Mouse (Mus musculus): Measurements from ENCODE around the gene Gpc6. TPM values are rescaled to one million over a fixed set of nuclear protein-coding genes. Genes with fewer than 3 reads are reported as not detected.
"Not testable (repeated sequence)": the region's sequence is repeated elsewhere in the genome, so short reads cannot be mapped to it uniquely, and the experiment has no call there.

Gpc6 gene
- polyA plus RNA-seq, 1 experiment, result 0.40 TPM

GRCm38 (mm10) chr14:117415045-117415444 is 489.9 kb downstream of the Gpc6 start:
- DNase-seq (ENCODE audit: low read depth, low spot score), result no peak

GRCm38 (mm10) chr14:117419561-117420218 is 494.6 kb downstream of the Gpc6 start:
- no peak for DNase-seq (ENCODE audit: low read depth, low spot score)
- WGBS, result 69% methylated on average over 6 of the region's 6 CpGs

- DNase-seq (ENCODE audit: low read depth, low spot score), result no peak
These were observed 496.1 kb downstream of the Gpc6 start for GRCm38 (mm10) chr14:117421170-117421569.

GRCm38 (mm10) chr14:117426116-117426515 is 501.0 kb downstream of the Gpc6 start:
- 73% methylated on average over 7 of the region's 7 CpGs for WGBS
- no peak for DNase-seq (ENCODE audit: low read depth, low spot score)

More at GRCm38 (mm10) chr14:117421170-117421569, 496.1 kb downstream of the Gpc6 start:
- WGBS, result 79% methylated on average over 3 of the region's 3 CpGs

GRCm38 (mm10) chr14:117427776-117428175 is 502.7 kb downstream of the Gpc6 start:
- DNase-seq (ENCODE audit: low read depth, low spot score), result no peak
- 55% methylated on average over 3 of the region's 3 CpGs for WGBS

- no peak for DNase-seq (ENCODE audit: low read depth, low spot score)
- 96% methylated on average over 13 of the region's 13 CpGs for WGBS
These were observed 510.6 kb downstream of the Gpc6 start for GRCm38 (mm10) chr14:117435739-117436138.

- DNase-seq (ENCODE audit: low read depth, low spot score), result not testable (repeated sequence)
- 96% methylated on average over 2 of the region's 2 CpGs for WGBS
These were observed 521.6 kb downstream of the Gpc6 start for GRCm38 (mm10) chr14:117446675-117447231.

- no peak for DNase-seq (ENCODE audit: low read depth, low spot score)
- WGBS, result 76% methylated on average over 3 of the region's 3 CpGs
These were observed 526.4 kb downstream of the Gpc6 start for GRCm38 (mm10) chr14:117451391-117451991.

- WGBS, result 84% methylated on average over 7 of the region's 7 CpGs
- no peak for DNase-seq (ENCODE audit: low read depth, low spot score)
These were observed 527.0 kb downstream of the Gpc6 start for GRCm38 (mm10) chr14:117452150-117452549.

- WGBS, result 66% methylated on average over 2 of the region's 2 CpGs
- no peak for DNase-seq (ENCODE audit: low read depth, low spot score)
These were observed 548.3 kb downstream of the Gpc6 start for GRCm38 (mm10) chr14:117473378-117473777.

GRCm38 (mm10) chr14:117478879-117479278 is 553.8 kb downstream of the Gpc6 start:
- no peak for DNase-seq (ENCODE audit: low read depth, low spot score)
- 34% methylated on average over 3 of the region's 3 CpGs for WGBS

- WGBS, result 66% methylated on average over 4 of the region's 4 CpGs
- no peak for DNase-seq (ENCODE audit: low read depth, low spot score)
These were observed 562.1 kb downstream of the Gpc6 start for GRCm38 (mm10) chr14:117487161-117487754.

- 69% methylated on average over 5 of the region's 5 CpGs for WGBS
- no peak for DNase-seq (ENCODE audit: low read depth, low spot score)
These were observed 565.4 kb downstream of the Gpc6 start for GRCm38 (mm10) chr14:117490469-117490868.

- 74% methylated on average over 3 of the region's 3 CpGs for WGBS
- no peak for DNase-seq (ENCODE audit: low read depth, low spot score)
These were observed 570.0 kb downstream of the Gpc6 start for GRCm38 (mm10) chr14:117495118-117495517.

- WGBS, result 79% methylated on average over 6 of the region's 6 CpGs
- no peak for DNase-seq (ENCODE audit: low read depth, low spot score)
These were observed 573.7 kb downstream of the Gpc6 start for GRCm38 (mm10) chr14:117498785-117499184.

- 73% methylated on average over 4 of the region's 4 CpGs for WGBS
- DNase-seq (ENCODE audit: low read depth, low spot score), result no peak
These were observed 574.2 kb downstream of the Gpc6 start for GRCm38 (mm10) chr14:117499354-117499753.

- WGBS, result 64% methylated on average over 2 of the region's 2 CpGs
- no peak for DNase-seq (ENCODE audit: low read depth, low spot score)
These were observed 589.7 kb downstream of the Gpc6 start for GRCm38 (mm10) chr14:117514829-117515228.

GRCm38 (mm10) chr14:117519574-117519973 is 594.5 kb downstream of the Gpc6 start:
- DNase-seq (ENCODE audit: low read depth, low spot score), result no peak
- WGBS, result 20% methylated on average over 8 of the region's 8 CpGs

- no peak for DNase-seq (ENCODE audit: low read depth, low spot score)
- 49% methylated on average over 2 of the region's 2 CpGs for WGBS
These were observed 595.6 kb downstream of the Gpc6 start for GRCm38 (mm10) chr14:117520706-117521105.

- DNase-seq (ENCODE audit: low read depth, low spot score), result no peak
- 75% methylated on average over 6 of the region's 6 CpGs for WGBS
These were observed 600.0 kb downstream of the Gpc6 start for GRCm38 (mm10) chr14:117525133-117525532.

GRCm38 (mm10) chr14:117527053-117527452 is 601.9 kb downstream of the Gpc6 start:
- no peak for DNase-seq (ENCODE audit: low read depth, low spot score)
- 94% methylated on average over 7 of the region's 7 CpGs for WGBS
